Mouse (Mus musculus): ENCODE data around the gene Slc27a3. TPM values are rescaled to one million over a fixed set of nuclear protein-coding genes. Genes with fewer than 3 reads are reported as not detected.

Slc27a3 gene
- total and polyA plus RNA-seq, 3 experiments: 1.3 to 2.6 (median 1.9) TPM

DNA sequence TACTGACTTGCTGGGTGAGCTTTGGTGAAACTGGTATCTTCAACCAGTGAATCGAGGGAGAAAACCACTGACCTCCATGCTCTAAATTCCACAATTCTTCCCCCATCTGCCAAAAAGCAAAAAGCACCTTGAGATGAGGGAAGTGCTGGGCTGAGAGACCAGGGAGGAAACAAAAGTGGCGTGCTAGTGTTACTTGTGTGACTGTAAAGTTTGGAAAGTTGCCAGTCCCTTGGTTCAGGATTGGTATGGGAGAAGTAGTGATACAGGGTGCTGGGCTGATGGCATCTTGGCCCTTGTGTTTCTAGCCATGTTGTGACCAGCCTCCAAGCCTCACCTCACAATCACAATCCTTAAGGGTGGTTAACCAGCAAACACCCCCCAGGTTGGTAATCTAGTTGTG, 27.4 kb downstream of the Slc27a3 start:
- in situ Hi-C loops (cut with MboI; ENCODE audit: low pct_ligation_motif_present, low pct_unique_long_range_greater_than_20kb, low sequenced_read_pairs): no loop called here
- dilution Hi-C loops (cut with MboI; ENCODE audit: extremely low pct_ligation_motif_present, extremely low pct_unique_long_range_greater_than_20kb, low sequenced_read_pairs): no loop called here

DNA sequence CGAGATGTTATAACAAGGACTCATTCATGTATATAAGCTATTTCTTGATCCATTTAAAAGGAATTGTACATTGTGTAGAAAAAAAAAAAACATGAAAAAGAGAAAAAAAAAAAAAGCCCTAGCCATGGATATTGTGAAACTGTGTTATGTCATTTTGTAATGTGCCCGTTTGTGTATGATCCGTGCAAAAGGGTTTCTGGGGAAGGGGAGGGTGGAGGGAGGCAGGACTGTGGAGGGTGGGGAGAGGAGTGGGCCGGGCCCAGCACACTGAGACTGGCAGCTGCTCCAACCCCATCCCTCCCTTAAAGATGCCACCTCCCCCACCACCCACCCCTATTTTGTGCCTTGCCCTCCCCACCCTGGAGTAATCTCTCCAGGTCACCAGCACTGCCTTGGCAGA, 28.3 kb downstream of the Slc27a3 start:
- no peaks in the 10 kb centered on the region for H3K9me3 ChIP-seq (replicated peaks; ENCODE audit: low read length)
- in situ Hi-C loops (cut with MboI; ENCODE audit: low pct_ligation_motif_present, low pct_unique_long_range_greater_than_20kb, low sequenced_read_pairs): no loop called here
- H3K79me2 ChIP-seq (replicated peaks; ENCODE audit: control insufficient read depth, extremely low read depth, insufficient read depth, poor library complexity, severe bottlenecking): peaks cover 4% of the 10 kb centered on the region; the same call in 1 of the 2 replicates
- H3K4me2 ChIP-seq (ENCODE audit: insufficient read depth, low read depth, poor library complexity, severe bottlenecking): no peak overlapping the region
- no peaks in the 10 kb centered on the region for H3K27me3 ChIP-seq (replicated peaks)
- no peak overlapping the region for H3K27ac ChIP-seq (ENCODE audit: insufficient read depth, low read depth)
- dilution Hi-C loops (cut with MboI; ENCODE audit: extremely low pct_ligation_motif_present, extremely low pct_unique_long_range_greater_than_20kb, low sequenced_read_pairs): no loop called here
- no peak for DNase-seq (ENCODE audit: extremely low read depth)
- H3K9ac ChIP-seq (ENCODE audit: insufficient read depth, low read depth): no peak overlapping the region
- peaks cover 18 to 55% of the 10 kb centered on the region in 2 experiments for H3K36me3 ChIP-seq (replicated peaks in 1 of 2; ENCODE audit: control insufficient read depth in 1 of 2, insufficient read depth in 1 of 2, low read length in 1 of 2)
- TF ChIP-seq NRF1 (IDR thresholded peaks at IDR 0.05; ENCODE audit: low read depth, low read length): no peak
- TF ChIP-seq JUND (conservative IDR thresholded peaks at IDR 0.05; ENCODE audit: low read depth, low read length): no peak
- no peak for TF ChIP-seq USF1 (IDR thresholded peaks at IDR 0.05; ENCODE audit: low read depth, low read length)
- TF ChIP-seq ZMIZ1 (IDR thresholded peaks at IDR 0.05; ENCODE audit: low read depth, low read length): no peak
- TF ChIP-seq ZC3H11A (IDR thresholded peaks at IDR 0.05; ENCODE audit: low read depth, low read length): no peak
- no peak for TF ChIP-seq TCF12 (IDR thresholded peaks at IDR 0.05; ENCODE audit: low read depth, low read length)
- no peak for TF ChIP-seq SMC3 (IDR thresholded peaks at IDR 0.05; ENCODE audit: low read depth, low read length)
- TF ChIP-seq MAFK (IDR thresholded peaks at IDR 0.05; ENCODE audit: insufficient replicate concordance, low read length): no peak
- TF ChIP-seq CTCF (conservative IDR thresholded peaks at IDR 0.05 in 1 of 2, IDR thresholded peaks at IDR 0.05 in 1 of 2; ENCODE audit: low read depth in 2 of 2, low read length in 2 of 2): no peak
- TF ChIP-seq TBP (conservative IDR thresholded peaks at IDR 0.05; ENCODE audit: low read depth, low read length): no peak
- no peak for TF ChIP-seq CHD1 (IDR thresholded peaks at IDR 0.05; ENCODE audit: low read depth, low read length)
- no peak for TF ChIP-seq SIN3A (IDR thresholded peaks at IDR 0.05; ENCODE audit: low read length)
- no peak for TF ChIP-seq CHD2 (IDR thresholded peaks at IDR 0.05; ENCODE audit: low read length)
- no peak for TF ChIP-seq EP300 (IDR thresholded peaks at IDR 0.05; ENCODE audit: low read length)
- no peak for TF ChIP-seq NELFE (IDR thresholded peaks at IDR 0.05; ENCODE audit: low read depth, low read length)
- no peak for TF ChIP-seq POLR2AphosphoS2 (IDR thresholded peaks at IDR 0.05; ENCODE audit: low read depth, low read length)
- TF ChIP-seq ZNF384 (IDR thresholded peaks at IDR 0.05; ENCODE audit: low read depth, low read length): no peak
- TF ChIP-seq PAX5 (IDR thresholded peaks at IDR 0.05; ENCODE audit: low read length): no peak
- TF ChIP-seq JUN (IDR thresholded peaks at IDR 0.05; ENCODE audit: insufficient read depth, low read depth, low read length): no peak
- no peak for TF ChIP-seq E2F4 (IDR thresholded peaks at IDR 0.05; ENCODE audit: insufficient replicate concordance, low read depth, low read length)
- no peak overlapping the region for H3K4me3 ChIP-seq (replicated peaks in 1 of 3; ENCODE audit: low read depth in 2 of 3, low read length in 2 of 3, poor library complexity in 1 of 3)
- peaks cover 13 to 30% of the 10 kb centered on the region in 2 experiments; a peak in 3 of 4 replicates for H3K4me1 ChIP-seq (ENCODE audit: control insufficient read depth in 1 of 2, insufficient read depth in 2 of 2)

More for the DNA sequence above, 27.4 kb downstream of the Slc27a3 start:
- Histone ChIP-seq H3K4me2 (ENCODE audit: insufficient read depth, low read depth, poor library complexity, severe bottlenecking) (no peak overlapping the region), H3K4me1 (ENCODE audit: control insufficient read depth in 1 of 2, insufficient read depth in 2 of 2) (peaks cover 13 to 36% of the 10 kb centered on the region in 2 experiments; a peak in 3 of 4 replicates), H3K9ac (ENCODE audit: insufficient read depth, low read depth) (no peak overlapping the region), H3K27me3 (replicated peaks) (no peaks in the 10 kb centered on the region), H3K4me3 (replicated peaks in 1 of 3; ENCODE audit: low read depth in 2 of 3, low read length in 2 of 3, poor library complexity in 1 of 3) (no peak overlapping the region), H3K79me2 (replicated peaks; ENCODE audit: control insufficient read depth, extremely low read depth, insufficient read depth, poor library complexity, severe bottlenecking) (peaks cover 4% of the 10 kb centered on the region; the same call in 1 of the 2 replicates), H3K36me3 (replicated peaks in 1 of 2; ENCODE audit: control insufficient read depth in 1 of 2, insufficient read depth in 1 of 2, low read length in 1 of 2) (peaks cover 18 to 46% of the 10 kb centered on the region in 2 experiments), H3K27ac (ENCODE audit: insufficient read depth, low read depth) (no peak overlapping the region), H3K9me3 (replicated peaks; ENCODE audit: low read length) (no peaks in the 10 kb centered on the region)
- TF ChIP-seq RAD21 (IDR thresholded peaks at IDR 0.05; ENCODE audit: low read depth, low read length) (no peak), JUN (IDR thresholded peaks at IDR 0.05; ENCODE audit: insufficient read depth, low read depth, low read length) (no peak), E2F4 (IDR thresholded peaks at IDR 0.05; ENCODE audit: insufficient replicate concordance, low read depth, low read length) (no peak), USF2 (conservative IDR thresholded peaks at IDR 0.05; ENCODE audit: low read depth, low read length) (no peak), IRF4 (IDR thresholded peaks at IDR 0.05; ENCODE audit: low read depth, low read length) (no peak), POLR2AphosphoS2 (IDR thresholded peaks at IDR 0.05; ENCODE audit: low read depth, low read length) (no peak), MXI1 (IDR thresholded peaks at IDR 0.05; ENCODE audit: low read depth, low read length) (no peak), MAX (IDR thresholded peaks at IDR 0.05; ENCODE audit: low read length) (no peak), MYC (IDR thresholded peaks at IDR 0.05; ENCODE audit: low read depth, low read length) (no peak), MEF2A (IDR thresholded peaks at IDR 0.05; ENCODE audit: borderline replicate concordance, low read depth, low read length) (no peak), BHLHE40 (IDR thresholded peaks at IDR 0.05; ENCODE audit: low read depth, low read length) (no peak), HCFC1 (IDR thresholded peaks at IDR 0.05; ENCODE audit: low read depth, low read length) (no peak), ELF1 (IDR thresholded peaks at IDR 0.05; ENCODE audit: low read depth, low read length) (no peak), TCF12 (IDR thresholded peaks at IDR 0.05; ENCODE audit: low read depth, low read length) (no peak)
- no peak for DNase-seq (ENCODE audit: extremely low read depth)

Measured in CH12.LX (cell line).